Mouse (Mus musculus): ENCODE results near the gene Capn8.
"Not testable (repeated sequence)": the region's sequence is repeated elsewhere in the genome, so short reads cannot be mapped to it uniquely, and the experiment has no call there.

Capn8 gene

DNA sequence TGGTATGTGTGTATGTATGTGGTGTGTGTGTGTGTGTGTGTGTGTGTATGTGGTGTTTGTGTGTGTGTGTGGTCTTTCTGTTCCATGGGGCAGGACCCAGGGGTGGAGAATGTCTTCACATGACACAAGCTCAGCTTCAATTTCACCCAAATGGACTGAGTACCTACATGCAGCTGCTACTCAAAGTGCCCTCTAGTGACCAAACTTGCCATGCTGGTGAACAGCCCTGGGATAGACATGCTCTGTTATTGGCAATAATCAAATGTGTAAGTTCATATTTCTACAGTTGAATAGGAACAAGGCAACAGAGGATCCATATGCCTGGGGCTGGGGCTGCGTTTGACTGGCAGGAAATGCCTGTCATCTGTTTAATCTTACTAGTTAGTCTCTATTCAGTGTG lies 50.7 kb downstream of the Capn8 start:
- CTCF ChIA-PET, result no interaction called here

DNA sequence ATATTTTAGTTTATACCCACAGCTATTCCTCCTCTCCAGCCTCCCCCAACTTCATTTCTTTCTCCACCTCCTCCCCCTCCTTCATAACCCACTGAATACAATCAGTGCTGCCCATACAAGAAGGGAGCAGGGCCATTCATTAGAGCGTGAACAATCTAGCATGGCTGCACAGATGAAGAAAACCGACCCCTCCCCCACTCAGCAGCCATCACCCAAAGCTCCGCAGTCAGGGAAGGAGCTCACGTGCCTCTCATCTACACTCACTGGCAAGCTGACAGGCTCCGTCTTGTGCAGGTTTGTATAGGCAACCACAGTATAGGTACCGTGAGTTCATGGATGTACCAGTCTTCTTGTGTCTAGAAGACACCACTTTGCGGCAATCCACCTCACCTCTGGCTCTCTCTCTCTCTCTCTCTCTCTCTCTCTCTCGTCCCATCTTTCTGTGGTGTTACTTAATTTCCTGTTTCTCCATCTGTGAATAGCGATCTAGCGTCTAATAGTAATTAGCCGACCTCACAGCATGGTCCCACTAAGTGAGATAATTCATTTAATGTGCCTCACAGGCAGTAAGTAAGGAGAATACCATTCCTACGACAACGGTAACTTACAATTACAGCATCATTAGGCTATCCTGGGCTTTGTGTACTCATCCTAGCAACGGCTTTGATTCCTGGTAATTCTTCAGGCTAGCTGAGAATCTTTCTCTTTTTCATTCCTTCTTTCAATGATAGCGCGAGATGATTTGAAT lies 53.6 kb downstream of the Capn8 start:
- CTCF ChIA-PET, result no interaction called here

DNA sequence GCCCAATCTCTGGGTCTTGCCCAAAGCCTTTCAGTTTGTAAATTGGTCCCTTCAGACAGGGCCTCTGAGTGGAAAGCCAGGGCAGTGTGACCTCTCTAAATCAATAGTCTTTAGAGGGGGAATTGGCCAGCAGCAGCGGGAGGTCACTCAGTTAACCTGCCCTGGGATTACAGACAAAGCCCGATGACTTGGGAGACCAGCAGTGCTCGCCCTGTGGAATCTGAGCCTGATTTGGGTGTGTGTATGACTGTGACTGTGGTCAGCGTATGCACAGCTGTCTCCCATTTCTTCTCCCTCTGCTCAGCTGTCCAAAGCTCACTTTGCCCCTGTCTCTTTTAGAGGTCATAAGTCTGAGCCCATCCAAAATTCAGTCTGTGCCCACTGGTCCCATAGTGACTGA lies 55.7 kb downstream of the Capn8 start:
- CTCF ChIA-PET, result no interaction called here

DNA sequence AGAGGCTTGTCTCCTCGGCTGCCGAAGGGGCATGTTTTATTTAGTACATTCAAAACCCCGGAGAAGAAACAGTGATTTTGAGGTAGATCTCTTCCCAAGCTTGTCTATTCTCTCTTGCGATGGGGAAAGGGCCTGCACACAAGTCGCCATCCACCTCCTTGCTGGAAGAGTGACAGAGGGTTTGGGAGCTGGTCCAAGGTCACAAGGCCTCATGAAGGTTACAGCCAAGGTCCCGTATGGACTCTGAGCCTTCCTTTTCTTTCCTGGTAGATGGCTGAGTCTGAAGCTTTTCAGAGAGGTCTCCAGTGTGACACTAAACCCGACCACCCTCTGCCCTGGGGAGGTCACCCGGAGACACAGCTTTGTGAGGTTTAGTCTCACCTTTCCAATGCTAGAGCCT lies 56.4 kb downstream of the Capn8 start:
- CTCF ChIA-PET, result no interaction called here

- CTCF ChIA-PET, result no interaction called here
These were observed 61.4 kb downstream of the Capn8 start for GRCm38 (mm10) chr1:182626197-182626596.

DNA sequence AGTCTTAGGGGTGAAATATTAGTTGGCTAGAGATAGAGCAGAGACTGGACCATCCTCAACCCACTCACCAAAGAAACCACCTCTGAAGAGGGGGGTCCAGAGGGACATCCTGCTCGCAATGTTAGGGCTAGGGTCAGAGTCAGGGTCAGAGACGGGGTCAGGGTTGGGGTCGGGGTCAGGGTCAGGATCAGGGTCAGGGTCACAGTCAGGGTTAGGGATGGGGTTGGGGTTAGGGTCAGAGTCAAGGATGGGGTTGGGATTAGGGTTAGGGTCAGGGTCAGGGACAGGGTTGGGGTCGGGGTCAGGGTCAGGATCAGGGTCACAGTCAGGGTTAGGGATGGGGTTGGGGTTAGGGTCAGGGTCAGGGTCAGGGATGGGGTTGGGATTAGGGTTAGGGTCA lies 64.4 kb downstream of the Capn8 start:
- CTCF ChIA-PET, result no interaction called here

GRCm38 (mm10) chr1:182633712-182634294 lies 69.0 kb downstream of the Capn8 start:
- CTCF ChIA-PET, result no interaction called here

- CTCF ChIA-PET, result no interaction called here
These were observed 74.2 kb downstream of the Capn8 start for GRCm38 (mm10) chr1:182639016-182639415.

- CTCF ChIA-PET, result no interaction called here
These were observed 74.6 kb downstream of the Capn8 start for GRCm38 (mm10) chr1:182639456-182639855.

GRCm38 (mm10) chr1:182640094-182640493 lies 75.3 kb downstream of the Capn8 start:
- CTCF ChIA-PET, result no interaction called here

DNA sequence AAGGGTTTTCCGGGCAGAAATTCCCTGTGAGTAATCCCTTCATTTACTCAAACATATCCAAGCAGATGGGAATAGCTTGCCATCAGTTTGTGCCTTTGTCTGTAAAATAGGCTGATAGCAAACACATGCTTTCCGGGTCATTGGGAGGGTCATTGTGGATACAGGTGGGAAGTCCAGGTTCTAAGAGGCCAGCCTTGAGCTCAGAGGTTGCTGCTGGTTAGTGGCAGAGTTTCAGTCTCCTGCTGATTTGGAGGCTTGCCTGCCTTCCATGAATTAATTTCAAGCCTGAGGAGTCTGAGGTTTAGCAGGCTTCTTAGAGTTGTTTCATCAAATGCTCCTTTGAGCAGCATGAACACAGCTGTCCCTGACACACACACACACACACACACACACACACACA lies 78.0 kb downstream of the Capn8 start:
- CTCF ChIA-PET, result no interaction called here

DNA sequence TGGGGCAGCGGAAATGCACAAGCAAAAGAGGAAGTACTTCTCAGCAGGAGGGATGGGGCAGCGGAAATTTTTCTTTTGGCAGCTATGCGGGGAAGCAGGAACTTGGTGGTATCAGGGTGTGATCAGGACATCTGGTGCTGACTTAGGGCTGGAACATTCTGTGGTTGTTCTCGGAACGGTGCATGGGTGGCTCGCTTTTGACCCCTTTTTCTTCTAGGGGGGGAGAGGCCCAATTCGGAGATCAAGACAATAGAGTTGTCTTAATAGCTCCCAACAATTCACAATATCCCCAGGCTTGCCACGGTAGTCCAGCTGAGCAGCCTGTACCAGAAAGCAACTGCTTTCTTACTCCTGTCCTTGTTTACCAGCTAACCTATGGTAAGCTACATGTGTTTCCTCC lies 79.6 kb downstream of the Capn8 start:
- CTCF ChIA-PET, result not testable (repeated sequence)

DNA sequence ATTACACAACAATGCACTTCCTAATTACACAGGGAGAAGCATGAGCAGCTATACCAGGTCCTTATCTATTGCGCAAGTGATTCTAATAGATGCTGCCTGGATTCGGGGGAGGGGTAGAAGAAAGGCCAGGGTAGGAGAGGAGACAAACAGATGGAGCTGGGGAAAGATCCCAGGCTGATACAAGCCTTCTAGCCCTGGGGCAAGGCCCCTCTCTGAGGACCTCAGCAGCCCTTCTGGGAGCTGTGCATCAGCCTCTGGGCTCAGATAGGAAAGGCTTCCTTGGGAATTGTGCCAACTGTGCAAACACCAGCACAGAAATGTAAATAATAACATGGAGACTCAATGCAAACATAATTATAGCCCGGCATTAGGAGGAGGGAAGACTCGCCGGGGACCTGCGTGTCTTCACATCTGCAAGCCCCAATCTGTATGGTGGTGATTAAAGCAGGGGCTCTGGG lies 80.4 kb downstream of the Capn8 start:
- CTCF ChIA-PET, result no interaction called here

DNA sequence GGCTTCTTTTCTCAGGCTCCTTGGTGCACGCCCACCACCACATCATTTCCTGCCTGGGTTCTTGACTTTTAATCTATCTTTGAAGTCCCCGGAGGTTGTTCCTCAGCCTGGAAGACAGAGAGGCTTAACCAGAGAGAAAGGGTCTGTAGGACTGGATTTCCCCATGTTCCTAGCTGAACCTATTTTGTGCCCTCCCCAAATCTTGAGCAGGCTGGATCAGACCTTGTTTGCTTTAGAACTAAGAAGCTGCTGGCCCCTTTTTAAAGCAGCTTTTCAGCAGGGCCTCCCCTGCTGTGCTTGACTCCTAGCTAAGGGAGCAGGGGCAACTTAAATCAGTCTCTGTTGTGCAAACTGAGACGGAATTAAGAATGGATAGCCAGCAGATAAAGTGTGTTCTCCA lies 82.0 kb downstream of the Capn8 start:
- CTCF ChIA-PET, result no interaction called here

GRCm38 (mm10) chr1:182657760-182658159 lies 93.0 kb downstream of the Capn8 start:
- CTCF ChIA-PET, result no interaction called here

GRCm38 (mm10) chr1:182660365-182660764 lies 95.6 kb downstream of the Capn8 start:
- CTCF ChIA-PET, result no interaction called here

DNA sequence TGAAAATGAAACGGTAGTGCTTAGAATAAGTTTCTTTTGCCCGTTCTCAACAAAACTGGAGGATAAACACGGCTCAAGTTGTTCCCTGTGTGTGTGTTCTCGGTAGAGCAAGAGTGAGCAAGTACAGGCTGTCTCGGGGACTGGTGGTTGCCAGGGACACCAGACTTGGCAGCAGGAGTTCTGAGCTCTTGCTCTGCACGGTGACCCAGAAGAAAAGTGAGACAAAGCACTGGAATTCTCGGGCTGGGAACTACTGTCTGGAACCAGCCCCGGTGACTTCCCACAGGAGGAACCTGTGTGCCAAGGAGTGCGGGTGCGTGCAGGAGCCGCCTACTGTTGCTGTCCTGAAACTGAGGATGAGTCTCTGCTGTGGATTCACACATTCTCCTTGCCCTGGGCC lies 98.9 kb downstream of the Capn8 start:
- CTCF ChIA-PET, result no interaction called here

DNA sequence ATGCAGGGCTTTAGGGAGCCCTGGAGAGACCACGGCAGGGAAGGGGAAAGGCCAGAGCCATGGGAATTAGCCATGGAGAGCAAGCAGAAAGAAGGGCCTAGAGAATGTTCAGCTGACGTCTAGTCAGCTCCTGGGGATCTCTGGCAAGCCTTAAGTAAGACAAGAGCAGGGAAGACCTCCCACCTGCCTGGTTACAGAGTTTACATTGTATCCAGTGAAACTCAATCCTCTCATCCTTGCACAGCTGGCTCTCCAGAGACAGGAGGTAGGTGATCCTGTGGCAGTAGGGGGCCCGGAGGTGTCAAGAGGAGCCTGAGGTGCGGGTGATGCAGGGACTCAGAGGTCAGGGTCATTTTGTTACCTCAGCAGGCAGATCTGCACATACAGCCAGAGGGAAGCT lies 100.0 kb downstream of the Capn8 start:
- CTCF ChIA-PET, result no interaction called here

GRCm38 (mm10) chr1:182667281-182667680 lies 102.5 kb downstream of the Capn8 start:
- CTCF ChIA-PET, result no interaction called here

DNA sequence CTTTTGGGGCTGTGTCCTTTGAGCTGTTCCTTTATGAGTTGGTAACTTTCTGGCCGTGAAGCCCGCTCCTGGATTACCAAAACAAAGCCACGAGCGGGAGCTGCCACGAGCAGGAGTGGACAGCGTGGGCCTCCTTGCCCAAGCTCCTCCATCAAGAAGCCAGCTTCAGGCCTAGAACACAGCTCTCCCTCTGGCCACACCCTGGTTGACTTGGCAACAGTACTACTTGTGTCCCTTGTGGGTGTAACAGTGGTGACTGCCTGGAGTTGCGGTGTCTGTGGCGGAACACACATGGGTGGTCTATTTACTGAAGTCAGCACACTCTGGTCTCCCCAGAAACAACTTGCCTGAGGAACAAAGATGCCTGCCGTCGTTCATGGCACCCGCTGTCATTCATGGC lies 104.9 kb downstream of the Capn8 start:
- CTCF ChIA-PET, result no interaction called here

- CTCF ChIA-PET, result no interaction called here
These were observed 105.9 kb downstream of the Capn8 start for GRCm38 (mm10) chr1:182670563-182671342.

DNA sequence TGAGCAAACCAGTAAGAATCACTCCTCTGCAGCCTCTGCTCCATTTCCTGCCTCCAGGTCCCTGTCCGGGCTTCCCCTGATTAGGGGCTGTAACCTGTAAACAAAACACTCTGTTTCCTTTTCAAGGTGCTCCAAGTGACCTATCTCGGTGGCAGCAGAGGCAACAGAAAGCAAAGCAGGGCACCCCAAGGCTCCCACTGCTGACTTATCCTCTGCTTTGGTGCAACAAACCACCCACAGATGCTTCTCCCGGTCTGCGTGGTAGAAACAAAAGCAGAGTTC lies 106.5 kb downstream of the Capn8 start:
- CTCF ChIA-PET, result interaction anchor here (0.6 kb wide), 1 partner anchor 50 kb away, joined by 3 read pairs; no protein-coding TSS in a partner anchor

DNA sequence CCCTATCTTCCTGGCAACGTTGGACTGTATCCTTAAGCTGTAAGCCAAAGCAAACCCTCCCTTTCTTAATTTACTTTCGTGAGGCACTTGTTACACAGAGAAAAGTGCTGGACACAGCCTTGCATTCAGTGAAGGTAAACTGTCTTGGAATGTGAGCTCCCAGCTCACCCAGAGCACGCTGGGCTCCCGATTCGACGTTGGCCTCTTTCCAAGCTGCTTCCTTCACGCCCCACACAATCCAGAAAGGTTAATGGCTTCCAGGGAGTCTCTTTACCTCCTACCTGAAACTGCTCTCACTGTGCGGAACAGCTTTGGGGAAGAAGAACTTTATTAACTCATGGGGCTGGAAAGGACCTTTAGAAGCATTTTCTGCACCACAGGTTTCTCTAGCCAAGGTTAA lies 110.5 kb downstream of the Capn8 start:
- CTCF ChIA-PET, result no interaction called here

- CTCF ChIA-PET, result no interaction called here
These were observed 113.3 kb downstream of the Capn8 start for GRCm38 (mm10) chr1:182678151-182678550.
